Mouse (Mus musculus) layer of hippocampus, adult 8-10 months (tissue): ENCODE data around the gene Neurog3. TPM values are rescaled to one million over a fixed set of nuclear protein-coding genes. Genes with fewer than 3 reads are reported as not detected.

Experiments used
- DNase-seq, 2 experiments: peaks; one replicate each; pipeline ENCODE4 v3.0.0; 2022; ENCODE audit warnings: low spot score in 2 of 2
- total RNA-seq, 4 experiments: library from RNA; stranded (reverse); gene quantifications; 2 replicates each; pipeline ENCODE4 v1.2.4; 2022

Gene Neurog3
- total RNA-seq, 4 experiments from 2014 or later: not detected

DNA sequence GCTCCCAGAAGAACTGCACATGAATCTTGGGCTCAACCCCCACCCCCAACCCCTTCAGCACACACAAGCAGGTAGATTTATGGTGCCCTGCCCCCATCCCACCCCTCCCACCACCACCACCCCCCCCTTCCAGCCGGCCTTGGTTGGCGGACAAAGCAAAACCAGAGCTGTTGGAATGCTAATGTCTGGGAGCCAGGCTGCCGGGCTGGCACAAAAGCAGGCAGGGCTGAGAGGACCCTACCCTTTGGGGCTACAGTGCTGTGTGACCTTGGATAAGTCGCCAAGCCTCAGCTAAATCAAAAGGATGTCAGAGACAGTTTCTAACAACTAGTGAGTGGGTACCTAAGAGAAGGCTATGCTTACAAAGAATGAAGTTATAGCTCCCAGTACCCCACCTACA, 4.3 kb downstream of the Neurog3 start:
- DNase-seq: no peak

DNA sequence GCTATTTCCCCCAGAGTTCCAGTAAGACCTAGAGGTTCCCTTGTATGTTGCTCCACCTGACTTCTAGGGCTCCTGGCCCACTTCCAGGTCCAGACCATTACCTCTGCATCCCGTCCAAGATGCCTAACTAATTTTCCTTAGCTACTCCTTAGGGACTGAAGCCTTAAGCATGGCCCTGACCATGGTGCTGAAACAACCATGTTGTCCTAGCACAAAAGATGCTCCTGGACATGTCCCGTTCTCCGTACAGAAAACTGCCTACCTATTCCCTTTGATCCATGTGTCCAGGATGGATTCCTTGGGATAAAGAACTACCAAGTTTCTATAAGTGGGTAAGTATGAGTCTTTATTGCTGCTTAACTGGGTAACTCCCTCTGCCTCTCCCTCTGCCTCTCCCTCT, 5.2 kb downstream of the Neurog3 start:
- no peak for DNase-seq

DNA sequence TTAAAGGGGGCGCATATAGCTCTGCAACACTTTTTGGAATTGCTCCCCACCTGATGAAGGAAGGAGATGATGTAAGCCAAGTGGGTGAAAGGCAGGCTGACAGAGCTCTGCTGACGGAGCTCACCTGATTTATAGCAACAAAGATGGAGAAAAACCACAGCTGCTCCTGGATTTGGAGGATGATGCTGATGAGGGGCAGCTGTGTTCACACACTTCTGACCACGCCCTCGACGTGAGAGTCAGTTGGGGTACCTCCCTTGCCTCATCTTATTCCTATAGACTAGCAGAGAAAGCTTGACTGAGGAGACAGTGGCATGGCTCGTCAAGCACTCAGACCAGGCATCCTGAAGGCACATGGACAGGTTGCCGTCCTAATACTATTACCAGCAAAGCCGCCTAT, 10.9 kb downstream of the Neurog3 start, which contains the start of gene Fam241b:
Gene Fam241b (minus strand): TSS at position 101 of the 400 bp plus-strand sequence.
- no peak for DNase-seq

DNA sequence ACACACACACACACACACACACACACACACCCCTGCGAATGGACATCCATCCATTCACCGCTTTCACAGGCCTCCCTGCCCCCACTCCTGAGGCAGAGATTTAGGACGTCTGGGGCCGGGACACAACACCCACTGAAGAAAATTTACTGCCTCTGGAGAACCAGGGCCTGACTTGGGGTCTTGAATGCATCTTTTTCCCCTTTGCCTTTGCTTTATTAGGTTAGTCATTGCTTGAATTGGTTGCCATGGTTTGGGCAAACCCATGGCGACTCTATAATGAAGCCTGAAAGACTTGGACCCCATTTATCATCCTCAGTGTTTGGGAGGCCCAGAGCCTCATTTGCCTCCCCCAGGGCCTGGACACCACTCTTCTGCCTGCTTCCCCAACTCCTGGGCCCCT, 13.1 kb downstream of the Neurog3 start:
- no peak for DNase-seq

DNA sequence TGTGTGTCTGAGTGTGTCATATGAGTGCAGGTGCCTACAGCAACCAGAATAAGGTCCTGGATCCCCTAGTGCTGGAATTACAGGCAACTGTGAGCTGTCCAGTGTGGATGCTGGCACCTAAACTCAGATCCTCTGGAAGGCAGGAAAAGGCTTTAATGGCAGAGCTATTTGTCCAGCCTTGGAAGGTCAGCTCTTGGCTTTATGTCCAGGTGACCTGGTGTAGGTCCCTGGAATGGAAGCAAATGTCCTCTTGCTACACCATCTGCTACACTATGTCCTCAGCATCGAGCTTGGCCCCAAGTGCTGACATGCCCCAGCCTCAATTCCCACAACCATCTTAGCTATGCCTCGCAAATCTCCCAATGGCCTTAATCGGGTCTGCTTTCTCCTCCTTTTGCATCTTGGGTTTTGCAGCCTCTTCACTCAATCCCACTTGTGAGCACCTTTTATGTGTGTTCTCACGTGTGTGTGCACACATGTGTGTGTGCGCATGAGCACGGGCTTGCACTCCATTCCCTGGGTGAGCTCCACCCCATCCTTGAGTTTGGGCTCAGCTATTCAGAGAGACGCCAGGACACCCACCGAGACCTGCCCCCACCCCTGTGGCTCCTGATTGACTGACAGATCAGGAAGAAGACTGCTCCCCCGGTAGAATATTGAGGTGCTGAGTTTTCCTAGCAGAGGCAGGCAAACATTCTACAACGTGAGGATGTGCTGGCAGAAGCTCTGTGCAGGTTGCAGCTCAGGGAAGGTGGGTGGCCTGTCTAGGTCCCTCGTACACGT, 14.8 kb downstream of the Neurog3 start:
- DNase-seq: no peak

DNA sequence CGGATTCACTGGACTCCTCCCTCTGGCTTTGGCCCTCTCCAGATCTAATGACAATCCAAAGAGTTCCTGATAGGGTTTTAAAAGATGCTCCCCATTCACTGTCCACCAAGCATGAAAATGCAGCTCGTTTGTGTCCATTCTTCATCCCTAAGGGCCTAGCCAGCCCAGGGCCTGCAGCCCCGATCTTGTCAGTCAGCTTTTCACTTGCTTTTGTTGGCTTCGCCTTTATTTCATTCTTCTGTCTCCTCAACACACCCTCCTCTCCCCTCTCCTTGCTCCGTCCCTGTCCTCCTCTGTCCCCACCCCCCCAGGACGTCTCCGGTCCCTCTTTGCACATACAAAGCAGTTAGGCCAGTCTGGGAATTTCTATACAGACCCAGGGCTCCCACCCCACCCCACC, 17.0 kb downstream of the Neurog3 start:
- no peak for DNase-seq

DNA sequence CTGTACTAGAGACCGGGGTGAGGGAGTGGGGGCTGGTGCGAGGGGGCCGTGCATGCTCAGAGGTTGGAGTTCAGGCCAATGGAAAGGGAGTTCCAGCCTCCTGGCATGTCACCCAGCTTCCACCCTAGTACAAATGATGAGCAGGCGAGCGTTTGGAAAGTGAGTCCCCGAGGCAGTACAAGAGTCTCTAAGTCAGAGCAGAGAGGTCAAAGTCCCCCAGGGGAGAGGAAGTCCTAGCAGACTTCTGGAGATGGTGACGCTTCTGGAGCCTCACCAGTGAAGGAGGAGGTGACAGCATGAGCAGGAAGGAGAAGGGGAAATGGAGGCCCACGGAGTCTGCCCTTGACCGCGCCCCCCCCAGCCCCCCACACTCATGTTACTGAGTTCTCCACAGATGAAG, 29.5 kb downstream of the Neurog3 start:
- DNase-seq: no peak

DNA sequence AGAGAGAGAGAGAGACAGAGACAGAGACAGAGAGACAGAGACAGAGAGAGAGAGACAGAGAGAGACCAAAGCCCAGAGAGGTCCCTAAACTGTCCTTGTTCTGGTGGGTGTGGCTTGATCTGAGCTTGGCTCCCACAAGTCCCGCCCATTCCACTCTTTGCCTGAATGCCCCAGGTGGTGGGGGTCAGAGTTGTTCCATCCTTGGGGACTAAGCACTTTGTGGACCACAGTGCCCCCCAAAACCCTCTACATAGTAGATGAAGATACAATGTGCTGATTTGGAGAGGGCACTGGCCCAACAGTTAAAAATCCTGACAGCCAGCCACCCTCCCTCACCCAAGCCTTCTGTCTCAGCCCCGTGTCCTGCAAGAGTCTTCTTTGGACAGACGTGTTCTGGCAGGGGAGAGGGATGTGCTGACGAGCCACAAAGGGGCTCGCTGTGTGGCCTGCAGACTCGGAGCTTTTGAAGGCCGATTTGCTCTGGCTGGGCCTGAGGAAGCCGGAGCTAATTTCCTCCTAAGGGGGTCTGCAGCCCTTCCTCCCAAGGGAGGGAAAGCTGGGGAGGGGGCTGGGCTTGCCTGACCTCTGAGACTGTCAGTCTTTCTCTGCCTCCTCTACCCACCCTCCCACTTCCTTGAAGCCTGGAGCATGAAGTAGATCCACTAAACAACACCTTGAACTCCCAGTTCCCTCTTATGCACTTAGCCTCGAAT, 40.1 kb downstream of the Neurog3 start:
- no peak for DNase-seq

DNA sequence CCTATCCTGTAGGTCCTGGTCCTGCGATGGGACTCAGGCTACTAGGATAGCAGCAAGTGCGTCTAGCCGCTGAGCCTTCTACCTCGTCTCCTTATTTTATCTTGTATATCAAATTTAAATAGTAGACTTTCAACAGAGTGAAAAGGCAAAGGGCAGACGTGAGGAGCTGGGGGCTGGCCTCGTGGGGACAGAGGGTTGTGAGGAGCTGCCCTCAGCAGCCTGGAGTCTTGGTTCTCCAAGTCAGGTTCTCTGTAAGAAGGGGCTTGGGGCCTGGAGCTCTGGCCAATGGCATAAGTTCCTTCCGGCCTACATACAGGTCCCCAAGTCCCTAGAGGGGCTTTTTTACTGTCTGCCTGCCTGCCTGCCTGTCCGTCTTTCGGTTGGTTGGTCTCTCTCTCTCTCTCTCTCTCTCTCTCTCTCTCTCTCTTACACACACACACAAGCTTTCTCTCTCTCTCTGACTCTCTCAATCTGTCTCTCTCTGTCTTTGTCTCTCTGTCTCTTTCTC, 41.1 kb downstream of the Neurog3 start:
- DNase-seq: no peak

DNA sequence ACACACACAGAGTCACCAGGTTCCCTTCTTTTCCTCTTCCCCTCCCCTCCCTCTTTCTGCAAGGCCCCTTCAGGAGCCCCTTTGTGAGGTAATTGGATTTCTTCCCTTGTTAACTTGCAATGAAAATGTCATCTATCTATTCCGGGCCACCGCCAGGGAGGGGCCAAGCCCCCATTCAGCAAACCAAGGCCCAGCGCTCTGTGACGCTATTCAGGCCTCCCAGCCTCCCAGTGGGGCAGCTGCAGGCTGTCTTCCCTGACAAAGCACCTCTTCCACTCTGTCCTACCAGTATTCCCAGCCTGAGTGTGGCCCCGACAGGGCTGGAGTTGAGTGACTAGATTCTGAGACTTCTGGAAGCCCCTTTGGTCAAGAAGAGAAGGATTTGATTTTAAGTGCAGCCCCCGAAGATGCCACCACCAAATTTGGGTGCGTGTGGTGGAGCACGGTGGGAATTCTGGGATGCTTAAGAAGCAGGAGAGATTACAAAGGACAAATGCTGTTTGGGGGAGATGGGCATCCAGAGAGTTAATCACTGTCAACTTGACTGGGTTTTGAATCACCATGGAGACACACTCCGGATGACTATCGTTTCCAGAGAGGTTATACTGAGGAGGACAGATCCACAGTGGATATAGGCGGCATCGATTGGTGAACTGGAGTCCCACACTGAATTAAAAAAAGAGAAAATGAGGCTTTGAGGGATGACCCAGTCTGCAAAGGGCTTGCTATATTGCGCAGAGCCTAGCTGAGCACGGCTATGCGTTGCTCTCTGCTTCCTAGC, 41.8 kb downstream of the Neurog3 start:
- no peak for DNase-seq

DNA sequence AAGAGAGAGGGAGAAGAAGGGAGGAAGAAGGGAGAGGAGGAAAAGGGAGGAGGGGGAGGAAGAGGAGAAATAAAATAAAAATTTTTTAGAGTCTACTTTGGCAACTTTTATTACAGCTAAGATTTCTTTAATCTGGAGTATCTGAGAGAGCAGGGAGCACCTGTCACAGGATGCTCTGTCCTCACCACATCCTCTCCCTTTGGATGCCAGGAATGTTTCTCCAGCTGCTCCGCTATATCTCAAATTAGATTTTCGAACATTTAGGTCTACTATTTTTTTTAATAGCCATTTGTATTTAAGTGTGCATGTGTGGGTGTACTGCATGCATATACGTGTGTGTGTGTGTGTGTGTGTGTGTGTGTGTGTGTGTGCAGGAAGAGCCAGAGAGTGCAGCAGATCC, 47.1 kb downstream of the Neurog3 start:
- no peak for DNase-seq

DNA sequence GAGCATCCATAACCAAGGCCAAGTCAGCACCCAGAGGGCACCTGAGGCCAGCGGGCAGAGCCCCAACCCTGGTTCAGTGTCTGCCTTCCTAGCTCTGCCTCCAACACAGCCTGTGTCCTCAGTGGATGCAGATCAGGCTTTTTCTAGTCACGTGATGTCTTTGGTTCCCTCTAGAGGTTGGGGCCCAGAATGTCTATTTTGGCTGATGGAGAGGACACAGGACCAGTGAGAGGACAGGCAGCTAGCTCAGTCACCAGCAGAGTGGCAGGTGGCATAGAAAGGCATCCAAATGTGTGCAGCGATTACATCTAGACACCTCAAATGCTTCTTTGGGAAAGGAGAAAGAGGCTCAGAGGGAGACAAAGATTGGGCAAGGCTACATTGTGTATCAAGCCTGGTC, 48.8 kb downstream of the Neurog3 start:
- no peak for DNase-seq

DNA sequence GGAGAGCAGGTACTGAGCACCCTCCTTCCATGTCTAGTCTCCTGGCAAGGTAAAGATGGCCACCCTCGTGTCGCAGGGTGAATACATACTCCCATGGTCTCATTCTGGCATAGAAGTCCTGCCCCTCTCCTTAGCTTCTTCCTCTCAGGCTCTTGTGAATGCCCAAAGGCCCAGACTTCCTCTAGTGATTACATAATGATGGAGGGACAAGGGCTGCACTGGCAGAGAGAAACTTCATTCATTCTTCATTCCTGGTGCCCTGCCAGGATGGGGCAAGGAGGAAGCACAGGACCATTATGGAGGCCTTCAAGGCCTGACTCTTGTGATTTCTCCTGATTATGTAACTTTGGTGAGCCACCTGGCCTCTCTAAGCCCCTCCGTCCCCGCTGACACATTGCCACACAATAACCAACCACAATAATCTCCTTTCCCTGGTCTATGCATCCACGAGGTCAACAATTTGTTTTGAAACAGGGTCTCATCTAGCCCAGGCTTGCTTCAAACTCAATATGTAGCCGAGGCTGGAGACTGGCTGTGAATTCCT, 49.7 kb downstream of the Neurog3 start:
- no peak for DNase-seq

DNA sequence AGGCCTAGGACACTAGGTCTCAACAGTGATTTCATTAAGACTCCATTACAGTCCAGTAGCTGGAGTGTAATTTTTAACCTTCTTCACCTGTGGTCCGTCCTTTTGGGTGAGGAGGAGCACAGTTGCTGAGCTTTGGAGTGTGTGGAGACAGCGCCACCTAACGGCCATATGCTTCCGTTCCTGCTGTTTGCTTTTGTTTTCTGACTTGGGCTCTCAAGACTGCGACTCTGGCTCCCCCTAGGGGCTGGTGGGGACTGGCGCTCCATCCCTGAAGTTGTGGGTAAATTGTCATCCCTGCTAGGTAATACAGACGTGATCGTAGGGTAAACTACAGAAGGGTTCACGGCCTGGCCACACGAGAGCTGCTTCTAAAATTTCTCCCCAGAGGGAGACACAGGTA, 50.2 kb downstream of the Neurog3 start:
- DNase-seq: peak; percentile 89 to 98

Other genes with a start within 250 kb of the Neurog3 start
- gene Col13a1, start 154.0 kb upstream of the Neurog3 start, total RNA-seq: 1 to 10 TPM; 1.3 to 2.1 (median 1.7) TPM
- gene Fam241b, start 10.8 kb downstream of the Neurog3 start, total RNA-seq: 10 to 100 TPM; 37.3 to 46.9 (median 41.6) TPM
- gene Tspan15, start 98.2 kb downstream of the Neurog3 start, total RNA-seq: 10 to 100 TPM; 14.3 to 20.4 (median 20.4) TPM
- gene Tacr2, start 119.3 kb downstream of the Neurog3 start, total RNA-seq: under 1 TPM; 0.19 to 0.71 (median 0.35) TPM
- gene Hk1, start 246.8 kb downstream of the Neurog3 start, total RNA-seq: 100 to 1,000 TPM; 306 to 330 (median 314) TPM